Mouse (Mus musculus) fibroblast of lung, adult 2 months (primary cell): ENCODE results near the gene Lect2.

ENCODE experiments used
- DNase-seq: peaks from one replicate; pipeline ENCODE4 v3.0.0-alpha.2; 2011; ENCODE audit warnings: low read depth

Gene Lect2

DNA sequence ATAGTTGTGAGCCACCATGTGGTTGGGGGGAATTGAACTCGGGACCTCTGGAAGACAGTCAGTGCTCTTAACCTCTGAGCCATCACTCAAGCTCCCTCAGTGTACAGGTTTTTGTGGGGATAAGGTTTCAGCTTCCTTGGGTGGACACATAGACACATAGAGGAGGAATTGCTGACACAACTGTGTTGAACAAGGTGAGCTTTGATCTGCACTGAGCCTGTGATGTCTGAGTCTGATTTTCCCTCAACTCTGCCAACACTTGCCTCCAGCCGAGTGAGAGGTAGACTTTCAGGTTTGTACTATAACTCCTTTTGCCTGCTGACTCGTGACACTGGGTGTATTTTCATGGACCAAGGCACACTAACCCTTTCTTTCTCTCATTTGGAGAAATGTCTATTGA, 8.4 kb upstream of the Lect2 start:
- DNase-seq, result no peak

DNA sequence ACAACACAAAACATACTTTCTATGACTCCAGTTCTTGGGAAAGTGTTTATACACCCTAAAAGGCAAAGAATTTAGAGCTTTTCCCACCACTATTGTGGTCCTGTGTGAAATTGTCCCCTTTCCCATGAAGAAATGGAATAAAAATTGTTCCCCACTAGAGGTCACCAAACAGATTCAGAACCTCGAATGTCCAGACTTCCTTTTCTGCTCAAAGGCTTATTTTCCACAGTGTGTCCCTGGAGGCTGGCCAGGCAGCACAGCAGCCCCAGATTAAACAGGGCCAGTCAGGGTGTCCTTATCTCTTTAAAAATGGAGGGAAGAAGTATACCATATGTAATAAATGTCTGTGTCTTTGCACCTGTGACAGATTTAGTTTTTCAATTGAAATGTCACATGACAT, 7.7 kb upstream of the Lect2 start:
- no peak for DNase-seq

DNA sequence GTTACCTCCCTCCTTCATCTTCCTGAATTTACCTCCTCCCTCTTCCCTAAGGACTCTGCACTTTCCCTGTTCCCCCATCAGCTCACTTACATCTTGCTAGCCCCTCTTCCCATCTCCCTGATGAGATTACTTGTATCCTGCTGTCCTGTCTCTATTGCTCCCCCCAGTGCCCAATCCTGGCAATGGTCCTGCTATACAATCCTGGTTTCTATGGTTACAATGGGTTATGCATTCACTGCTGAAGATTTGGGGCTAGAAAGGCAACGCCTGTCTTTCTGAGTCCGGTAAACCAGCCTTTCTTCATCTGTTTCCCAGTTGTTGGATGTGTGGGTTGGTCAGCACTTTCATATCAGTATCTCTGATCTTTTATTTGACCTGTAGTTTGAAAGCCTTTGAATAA, 6.1 kb upstream of the Lect2 start:
- no peak for DNase-seq

DNA sequence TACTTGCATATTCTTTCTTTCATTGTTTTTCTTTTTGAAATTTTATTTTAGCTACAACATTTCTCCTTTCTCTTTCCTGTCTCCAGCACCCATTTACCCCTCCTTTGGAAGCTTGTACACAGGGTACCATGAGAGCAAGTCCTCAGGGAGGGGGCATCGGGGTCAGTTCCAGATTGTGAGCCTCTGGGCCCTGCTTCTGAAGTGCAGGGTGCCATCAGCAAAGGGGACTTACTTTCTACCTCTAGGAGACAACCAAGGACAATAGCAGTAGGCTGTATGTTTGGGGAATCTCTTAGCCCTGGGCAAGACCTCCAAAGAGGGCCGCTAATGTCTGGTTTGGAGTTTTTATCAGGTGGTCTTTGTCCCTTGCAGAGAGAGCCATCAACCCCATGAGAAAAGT, 5.6 kb upstream of the Lect2 start:
- DNase-seq, result no peak

DNA sequence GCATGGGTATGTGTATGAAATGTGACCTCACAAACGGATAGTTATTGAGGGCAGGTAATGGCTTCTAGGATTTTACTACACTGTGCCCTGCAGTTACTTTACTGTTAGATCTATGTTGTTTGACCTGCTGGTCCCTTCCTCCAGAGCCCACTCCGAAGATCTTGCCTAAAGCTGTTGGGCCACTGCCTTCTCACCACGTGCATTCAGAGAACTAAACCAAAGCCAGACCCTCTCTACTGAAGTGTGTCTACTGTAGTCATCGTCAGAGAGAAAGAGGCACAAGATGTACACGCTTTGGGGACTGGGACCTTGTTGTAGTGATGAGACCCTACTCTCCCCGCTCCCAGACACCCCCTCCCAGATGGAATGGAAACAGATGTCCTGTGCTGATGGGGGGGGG, 3.4 kb upstream of the Lect2 start:
- no peak for DNase-seq

DNA sequence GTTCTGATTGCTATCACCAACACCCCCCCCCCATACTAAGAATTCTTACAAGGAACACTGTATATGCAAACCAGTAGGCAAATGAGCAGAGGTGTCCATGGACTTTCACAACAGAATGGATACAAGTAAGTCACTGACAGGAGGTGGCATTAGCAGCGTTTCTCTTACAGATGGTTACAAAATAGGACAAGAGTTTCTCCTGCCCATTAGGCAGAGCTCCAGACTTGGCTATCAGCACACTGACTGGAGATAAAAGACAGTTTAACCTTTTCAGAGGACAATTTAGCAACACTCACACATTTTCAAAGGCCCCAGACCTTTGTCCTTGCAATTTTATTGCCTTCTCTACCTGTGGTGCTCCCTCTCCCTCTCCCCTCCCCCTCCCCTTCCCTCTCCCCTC, 2.3 kb upstream of the Lect2 start:
- no peak for DNase-seq

DNA sequence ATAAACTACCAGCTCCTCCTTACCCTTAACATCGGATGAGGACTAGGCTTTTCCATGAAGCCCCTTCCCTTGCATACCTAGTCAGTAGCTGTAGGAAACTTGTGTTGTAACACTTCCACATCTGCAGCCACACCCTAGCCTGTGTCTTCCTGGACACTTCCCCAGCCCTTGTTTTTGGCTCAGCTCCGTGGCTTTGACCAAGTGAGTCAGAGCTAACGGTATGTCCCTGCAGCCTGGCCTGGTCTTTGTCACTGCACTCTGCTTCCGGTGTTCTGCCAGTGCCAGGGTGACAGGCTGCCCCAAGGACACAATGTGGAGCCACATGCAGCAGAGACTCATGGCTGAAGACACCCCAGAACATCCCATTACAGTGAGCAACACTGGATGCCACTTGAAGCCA, 1.1 kb upstream of the Lect2 start:
- DNase-seq, result no peak

DNA sequence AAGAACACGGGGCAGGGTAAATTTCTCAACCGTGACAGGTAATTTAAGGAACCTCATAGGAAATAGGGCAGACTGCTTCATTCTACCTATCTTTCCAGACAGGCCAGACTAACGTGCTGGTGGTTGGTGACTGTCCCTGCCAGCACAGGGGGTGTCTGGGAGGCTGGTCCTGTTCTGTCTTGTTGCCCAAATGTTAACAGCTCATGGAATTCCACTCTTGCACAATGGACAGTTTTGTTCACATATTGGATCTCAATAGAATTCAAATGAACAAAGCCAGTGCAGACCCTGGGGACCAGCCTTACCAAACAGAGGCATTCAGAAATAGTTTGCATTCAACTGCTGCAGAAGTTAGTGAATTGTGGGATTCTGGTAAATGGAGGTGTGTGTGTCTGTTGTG, 3.3 kb downstream of the Lect2 start:
- no peak for DNase-seq

DNA sequence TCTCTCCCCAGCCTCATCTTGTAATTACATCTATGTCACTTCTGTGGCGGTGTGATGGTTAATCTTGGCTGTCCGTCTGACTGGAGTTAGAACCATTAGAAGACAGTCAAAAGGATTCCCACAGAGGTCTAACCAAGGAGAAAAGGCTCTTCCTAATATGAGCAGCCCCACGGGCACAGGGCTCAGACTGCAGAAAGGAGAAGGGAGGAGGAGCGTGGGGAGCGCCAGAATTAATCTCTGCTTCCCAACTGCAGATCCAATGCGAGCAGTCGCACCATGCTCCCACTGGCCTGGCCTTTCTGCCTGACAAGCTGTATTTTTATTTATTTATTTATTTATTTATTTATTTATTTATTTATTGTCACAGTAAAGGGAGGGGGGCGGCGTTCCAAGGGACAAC, 4.5 kb downstream of the Lect2 start:
- DNase-seq, result no peak

DNA sequence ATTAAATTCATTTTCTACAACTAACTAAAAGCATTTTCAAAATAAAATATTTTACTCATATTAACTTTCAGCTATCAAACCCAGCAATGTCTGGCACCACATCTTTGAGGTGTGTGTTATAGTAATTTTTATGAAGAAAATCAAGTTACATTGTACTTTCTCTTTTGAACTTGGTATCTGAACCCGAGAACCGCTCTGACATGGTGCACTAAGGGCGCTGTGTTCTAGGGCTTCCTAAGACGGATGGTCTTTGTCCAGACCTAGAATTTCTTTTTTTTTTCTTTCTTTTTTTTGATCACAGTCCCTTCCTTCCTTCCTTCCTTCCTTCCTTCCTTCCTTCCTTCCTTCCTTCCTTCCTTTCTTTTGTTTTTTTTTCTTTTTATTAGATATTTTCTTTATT, 8.5 kb downstream of the Lect2 start:
- no peak for DNase-seq

DNA sequence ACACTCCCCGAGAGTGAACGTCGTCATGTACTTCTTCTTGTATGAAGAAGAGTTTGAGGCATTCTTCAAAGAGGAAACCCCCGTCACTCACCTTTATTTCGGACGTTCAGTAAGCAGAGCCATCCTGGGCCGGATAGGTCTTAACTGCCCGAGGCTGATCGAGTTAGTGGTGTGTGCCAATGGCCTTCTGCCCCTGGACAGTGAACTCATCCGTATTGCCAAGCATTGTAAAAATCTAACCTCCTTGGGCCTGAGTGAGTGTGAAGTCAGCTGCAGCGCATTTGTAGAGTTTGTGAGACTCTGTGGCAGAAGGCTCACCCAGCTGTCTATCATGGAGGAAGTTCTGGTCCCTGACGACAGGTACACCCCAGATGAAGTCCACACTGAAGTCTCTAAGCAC, 11.3 kb downstream of the Lect2 start:
- no peak for DNase-seq

DNA sequence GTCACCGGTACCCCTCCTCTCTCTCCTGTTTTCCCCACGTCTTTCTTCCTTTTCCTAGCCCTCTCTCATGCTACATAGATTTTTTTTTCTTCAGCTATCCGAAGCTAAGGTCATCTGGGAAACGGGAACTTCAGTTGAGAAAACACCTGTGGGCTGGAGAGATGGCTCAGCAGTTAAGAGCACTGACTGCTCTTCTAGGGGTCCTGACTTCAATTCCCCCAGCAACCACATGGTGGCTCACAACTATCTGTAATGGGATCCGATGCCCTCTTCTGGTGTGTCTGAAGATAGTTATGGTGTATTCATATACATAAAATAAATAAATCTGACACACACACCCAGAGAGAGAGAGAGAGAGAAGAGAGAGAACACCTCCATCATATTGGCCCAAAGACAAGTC, 12.7 kb downstream of the Lect2 start:
- DNase-seq, result no peak

DNA sequence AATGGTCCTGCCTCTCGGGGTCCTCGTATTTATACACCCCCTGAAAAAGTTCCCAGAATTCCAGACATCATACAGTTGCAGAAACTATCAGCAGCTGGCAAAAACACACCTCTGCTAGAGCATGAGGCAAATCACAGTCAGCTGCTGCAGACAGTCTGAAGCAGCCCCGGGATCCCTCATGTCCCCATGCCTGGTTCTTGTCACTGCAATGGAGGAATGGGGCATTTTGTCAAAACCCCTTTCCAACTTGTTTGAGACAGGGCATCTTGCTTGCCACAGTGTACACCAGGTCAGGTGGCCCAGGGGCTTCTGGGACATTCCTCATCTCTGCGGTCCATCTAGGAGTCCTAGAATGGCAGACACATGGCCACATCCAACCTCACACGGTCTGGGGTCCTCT, 13.4 kb downstream of the Lect2 start:
- DNase-seq, result no peak

DNA sequence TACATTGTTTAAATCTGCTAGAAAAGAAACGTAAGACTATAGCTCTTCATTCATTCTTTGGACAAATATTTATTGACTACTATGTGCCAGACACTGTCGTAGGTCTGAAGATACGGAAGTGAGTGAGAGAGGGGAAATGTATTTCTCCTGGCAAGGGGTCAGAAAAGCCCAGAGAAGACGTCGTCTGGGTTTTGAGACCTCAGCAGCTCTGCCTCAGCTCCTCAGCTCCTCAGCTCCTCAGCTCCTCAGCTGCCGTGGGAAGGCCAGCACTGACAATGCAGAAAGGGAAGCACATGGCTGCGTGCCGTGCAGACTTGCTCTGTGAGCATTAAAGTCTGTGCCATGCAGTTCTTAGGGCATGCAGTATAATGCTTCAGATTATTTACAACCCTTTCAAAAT, 18.6 kb downstream of the Lect2 start:
- DNase-seq, result no peak

DNA sequence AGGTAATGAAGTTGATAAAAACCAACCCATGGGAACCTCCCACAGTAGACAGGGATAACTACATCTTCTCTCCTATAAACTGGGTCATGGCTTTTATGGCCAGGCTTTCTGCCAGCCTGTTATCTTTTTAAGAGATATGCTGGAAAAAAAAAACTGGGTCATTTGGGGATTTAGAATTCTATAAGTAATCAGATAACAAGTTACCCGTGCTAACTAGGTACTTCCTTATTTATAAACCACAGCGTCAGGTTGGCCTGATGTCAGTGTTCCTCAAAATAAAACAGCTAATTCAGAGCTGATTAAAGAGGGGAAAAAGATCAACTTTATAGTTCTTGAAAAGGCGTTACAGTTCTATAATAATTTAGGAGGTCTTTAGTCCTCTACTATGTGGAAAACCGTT, 19.3 kb downstream of the Lect2 start:
- DNase-seq, result no peak

DNA sequence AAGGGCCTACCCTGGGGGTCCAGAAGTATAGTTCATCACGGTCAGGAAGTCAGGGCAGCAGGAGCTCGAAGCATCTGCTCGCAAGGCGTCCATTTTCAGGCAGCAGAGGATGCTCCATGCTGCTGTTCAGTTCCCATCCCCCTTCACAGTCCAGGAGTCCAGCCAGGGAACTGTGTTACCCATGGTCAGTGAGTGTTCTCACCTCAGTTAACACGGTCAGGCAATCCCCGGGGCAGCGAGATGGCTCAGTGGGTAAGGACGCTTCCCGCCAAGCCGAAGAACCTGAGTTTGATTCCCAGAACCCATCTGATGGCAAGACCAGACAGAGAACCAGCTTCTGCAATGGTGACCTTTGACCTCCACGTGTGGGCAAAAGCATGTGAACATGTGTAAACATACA, 20.0 kb downstream of the Lect2 start:
- no peak for DNase-seq

DNA sequence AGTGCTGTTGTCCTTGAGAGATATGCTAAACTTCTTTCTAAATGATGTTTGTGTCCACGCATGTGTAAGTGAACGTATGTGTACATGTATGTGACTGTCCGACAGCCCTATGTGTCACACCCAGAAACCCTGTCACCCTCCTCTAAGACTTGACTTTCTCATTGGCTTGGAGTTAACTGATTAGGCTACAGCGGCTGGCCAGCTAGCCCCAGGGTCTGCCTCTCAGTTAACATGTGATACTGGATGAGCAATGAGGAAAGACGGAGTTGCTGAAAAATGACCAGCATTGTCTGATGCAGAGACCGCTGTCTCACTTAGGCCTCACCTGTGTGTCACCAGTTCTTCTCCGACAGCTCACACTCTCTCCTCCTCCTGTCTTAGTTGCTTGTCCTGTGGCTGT, 20.5 kb downstream of the Lect2 start:
- DNase-seq, result no peak

DNA sequence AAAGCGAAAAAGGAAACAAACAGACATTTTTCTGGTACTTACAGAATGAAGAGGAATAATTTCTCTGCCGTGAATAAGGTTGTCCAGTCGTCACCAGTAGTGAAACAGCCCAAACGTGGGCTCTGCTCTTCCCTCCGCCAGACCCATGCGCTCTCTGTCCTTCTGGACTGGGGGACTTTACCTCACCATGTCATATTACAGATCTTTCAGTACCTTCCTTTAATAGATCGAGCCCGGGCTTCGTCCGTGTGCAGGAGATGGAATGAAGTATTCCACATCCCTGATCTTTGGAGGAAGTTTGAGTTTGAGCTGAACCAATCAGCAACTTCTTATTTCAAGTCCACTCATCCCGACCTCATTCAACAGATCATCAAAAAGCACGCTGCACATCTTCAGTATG, 21.4 kb downstream of the Lect2 start:
- no peak for DNase-seq

DNA sequence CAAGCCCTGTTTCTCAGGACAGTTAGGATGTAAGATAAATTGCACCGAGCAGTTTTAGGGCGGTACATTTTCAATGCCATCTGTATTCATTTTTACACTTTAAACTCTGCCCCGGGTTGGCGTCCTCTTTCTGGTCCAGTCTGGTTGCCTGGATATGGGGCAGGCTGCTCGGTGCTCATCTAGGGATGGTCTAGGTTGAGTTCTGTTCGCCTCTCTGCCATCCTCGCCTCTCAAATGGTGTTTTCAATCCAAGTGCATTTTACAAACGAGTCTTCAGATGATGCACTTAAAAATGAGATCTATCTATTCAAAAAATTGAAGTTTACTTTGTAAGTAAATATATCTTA, 25.5 kb downstream of the Lect2 start:
- no peak for DNase-seq

DNA sequence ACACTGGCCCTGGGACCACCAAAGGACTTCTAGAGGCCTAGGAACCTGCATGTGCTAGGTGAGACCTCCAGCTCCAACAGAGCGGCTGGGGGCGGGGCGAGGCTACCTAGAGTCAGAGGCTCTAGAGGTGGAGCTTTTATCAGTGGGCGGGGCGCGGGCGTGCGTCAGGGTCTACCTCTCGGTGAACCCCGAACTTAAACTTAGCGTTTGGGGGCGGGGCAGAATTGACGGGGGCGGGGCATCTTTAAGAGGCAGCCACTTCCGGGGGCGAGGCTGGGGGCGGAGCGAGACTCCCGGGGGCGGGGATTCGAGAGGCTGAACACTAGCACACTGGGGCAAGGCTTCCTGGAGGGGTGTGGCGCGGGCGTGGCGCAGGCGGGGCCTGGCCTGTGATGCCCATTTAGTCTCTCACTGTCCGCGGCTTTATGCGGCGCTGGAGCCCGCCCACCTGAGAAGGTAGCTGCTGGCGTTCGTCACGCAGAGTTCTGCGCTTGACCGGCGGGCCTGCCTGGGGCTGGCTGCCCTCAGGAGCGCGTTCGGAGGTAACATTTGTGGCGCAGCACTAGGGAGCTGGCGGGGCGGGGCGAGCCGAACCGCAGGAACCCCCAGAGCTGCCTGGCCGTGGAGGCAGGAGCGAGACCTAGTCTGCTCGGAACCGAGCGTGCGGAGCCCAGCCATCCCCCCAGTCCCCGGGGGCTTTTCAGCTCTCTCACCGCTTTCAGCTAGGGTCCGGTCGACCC, 26.1 kb downstream of the Lect2 start, which contains the start of gene Fbxl21:
Gene Fbxl21, plus strand, starts transcription at position 392 of the 740 bp plus-strand sequence.
- DNase-seq, result peak; percentile 65

DNA sequence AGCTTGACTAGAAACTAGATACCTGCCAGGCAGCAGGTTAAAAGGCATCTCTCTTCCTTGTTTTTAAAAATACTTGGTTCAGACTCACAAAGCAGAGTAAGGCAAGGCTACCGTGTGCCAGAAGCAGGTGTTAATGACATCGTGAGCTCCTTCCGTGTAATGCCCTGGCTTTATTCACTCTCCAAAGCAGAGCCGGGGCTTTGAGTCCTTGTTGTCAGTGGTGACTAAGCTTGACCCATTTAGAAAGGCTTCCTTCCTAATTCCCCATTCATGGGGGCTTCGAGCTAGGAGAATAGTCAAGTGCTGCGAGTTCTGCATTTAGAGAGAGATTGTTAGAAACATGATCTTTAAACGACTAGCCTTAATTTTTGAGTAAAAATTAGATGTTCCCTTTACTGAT, 31.5 kb downstream of the Lect2 start:
- no peak for DNase-seq

DNA sequence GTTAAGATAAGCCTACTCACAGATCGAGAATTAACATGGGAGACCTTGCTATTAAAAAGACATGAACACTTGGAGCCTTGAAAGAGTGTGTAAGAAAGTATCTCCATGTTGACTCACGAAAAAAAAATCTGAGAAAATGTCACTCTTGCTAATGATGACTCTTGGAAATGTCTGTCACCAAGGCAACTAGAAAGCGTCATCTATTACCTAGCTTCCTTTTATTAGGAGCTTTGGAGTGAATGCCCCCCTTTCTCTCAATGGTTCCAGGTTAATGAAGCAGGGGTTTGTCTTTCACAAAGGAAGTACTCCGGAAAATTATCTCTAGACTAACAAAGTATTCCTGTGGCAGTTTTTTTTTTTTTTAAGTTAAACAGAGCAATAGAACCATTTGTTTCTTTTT, 32.0 kb downstream of the Lect2 start:
- no peak for DNase-seq

DNA sequence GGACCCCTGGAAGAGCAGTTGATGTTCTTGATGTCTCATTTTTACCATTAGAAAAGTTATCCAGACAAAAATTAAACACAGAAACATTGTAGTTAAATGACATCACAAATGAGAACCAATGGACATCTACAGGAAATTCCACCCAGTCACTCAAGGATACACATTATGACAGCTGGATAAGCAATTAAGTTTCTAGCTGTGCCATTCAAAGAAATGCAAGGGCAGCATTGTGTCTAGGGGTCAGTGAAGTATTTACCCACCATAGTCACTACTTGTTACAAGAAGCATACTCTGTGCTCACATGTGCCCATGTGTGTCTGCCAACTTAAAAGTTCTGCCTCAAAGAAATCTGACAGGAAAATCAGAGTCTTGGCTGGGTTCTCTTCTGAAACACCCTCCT, 34.7 kb downstream of the Lect2 start:
- DNase-seq, result no peak

DNA sequence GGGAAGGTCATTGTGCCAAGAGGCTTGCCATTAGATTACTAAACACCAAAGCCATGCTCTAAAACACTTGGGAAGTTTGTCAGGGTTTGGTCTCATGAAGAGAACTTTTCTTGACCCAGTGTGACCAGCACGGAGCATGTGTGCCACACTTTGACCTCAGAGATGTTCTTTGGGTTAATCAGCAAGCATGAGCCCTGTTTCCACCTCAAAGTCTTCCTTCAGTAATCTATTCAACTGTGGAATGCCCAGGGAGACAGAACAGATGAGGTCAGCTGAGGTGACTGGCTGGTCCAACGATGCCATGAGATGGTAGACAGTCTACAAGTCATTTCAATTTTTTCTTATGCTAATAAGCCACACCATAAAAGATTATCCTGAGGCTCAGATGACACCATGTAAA, 38.5 kb downstream of the Lect2 start:
- no peak for DNase-seq
